Mouse (Mus musculus) naive thymus-derived CD4-positive, alpha-beta T cell, adult 2 months (primary cell): Measurements from ENCODE around the gene Gpr12.
"Not testable (repeated sequence)": the region's sequence is repeated elsewhere in the genome, so short reads cannot be mapped to it uniquely, and the experiment has no call there.

Experiments
- DNase-seq: peaks from one replicate; pipeline ENCODE4 v3.0.0-alpha.2; 2011; ENCODE audit warnings: low read depth

Gene Gpr12

DNA sequence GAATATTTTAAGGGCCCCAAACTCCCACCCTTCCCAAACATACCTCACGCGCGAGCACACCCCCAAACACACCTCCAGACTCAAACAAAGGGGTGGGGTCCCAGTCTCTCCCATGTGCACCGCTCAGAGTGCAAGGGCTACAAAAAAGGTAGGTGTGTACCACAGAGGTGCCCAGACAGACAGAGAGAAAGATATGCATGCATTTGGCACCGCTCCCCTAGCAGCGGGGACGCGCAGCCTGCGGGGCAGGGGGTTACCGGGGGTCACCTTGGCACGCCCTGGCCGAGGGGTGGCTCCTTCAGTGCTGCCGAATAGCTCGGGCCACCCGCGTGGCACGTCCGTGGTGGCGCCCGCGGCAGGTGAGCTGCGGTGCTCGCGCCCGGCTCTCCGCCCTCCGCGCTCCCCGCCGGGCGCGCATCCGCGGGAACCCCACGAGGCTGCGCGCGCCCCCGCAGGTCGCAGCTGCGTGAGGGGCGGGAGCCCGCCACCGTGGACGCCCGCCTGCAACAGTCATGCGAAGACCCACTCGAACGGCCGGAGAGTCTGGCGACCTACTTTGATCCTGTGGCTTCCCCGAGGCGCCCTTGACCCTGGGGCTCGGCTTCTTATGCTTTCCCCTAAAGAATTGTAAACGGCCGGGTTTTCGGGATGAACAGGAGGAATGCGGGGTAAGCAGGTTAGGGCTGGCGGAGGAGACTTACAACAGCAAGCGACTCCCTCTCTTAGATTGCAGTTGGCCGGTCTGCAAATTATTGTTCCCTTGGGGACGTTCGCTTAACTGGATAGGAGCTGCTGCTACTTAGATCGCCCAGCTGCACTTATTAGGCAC lies at the start of gene Gpr12:
Gpr12 (minus strand) TSS at position 762 of the 829 bp plus-strand sequence.
- no peak for DNase-seq

DNA sequence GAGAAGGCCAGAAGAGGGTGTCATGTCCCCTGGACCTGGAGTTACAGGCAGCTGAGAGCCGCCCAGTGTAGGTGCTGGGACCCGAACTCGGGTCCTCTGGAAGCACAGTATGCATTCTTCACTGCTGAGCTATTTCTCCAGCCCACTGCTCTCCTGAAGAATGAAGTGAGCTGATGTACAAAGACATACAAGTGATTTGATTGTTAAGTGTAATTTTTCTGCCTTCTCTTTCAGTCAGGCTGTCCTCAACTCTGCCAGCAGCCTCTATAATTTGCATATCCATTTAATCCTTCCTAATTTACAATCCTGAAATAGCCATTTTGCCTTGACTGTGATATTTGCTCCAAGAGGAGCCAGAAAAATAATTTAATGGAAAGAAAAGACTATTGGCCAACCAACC lies 46.6 kb upstream of the Gpr12 start:
- no peak for DNase-seq

- no peak for DNase-seq
Observed at GRCm38 (mm10) chr5:146630961-146631360, 45.9 kb upstream of the Gpr12 start.

DNA sequence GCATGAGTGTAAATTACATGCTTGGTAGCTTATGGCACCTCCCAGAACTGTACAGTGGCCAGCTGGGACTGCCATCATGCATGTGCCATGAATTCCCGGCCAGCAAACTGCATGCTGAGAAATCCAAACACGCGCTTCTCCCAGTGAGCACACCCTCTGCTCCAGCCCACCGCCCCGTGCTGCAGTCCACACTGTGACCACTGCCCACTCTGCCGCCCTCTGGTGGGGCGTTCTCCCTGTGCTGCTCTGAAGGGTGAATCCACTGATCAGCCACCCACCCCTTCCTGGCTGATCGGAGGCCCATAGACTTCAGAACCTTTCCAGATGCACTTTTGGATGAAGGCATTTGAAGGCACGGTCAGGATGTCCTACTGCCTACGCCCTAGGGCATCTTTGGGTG lies 44.6 kb upstream of the Gpr12 start:
- no peak for DNase-seq

DNA sequence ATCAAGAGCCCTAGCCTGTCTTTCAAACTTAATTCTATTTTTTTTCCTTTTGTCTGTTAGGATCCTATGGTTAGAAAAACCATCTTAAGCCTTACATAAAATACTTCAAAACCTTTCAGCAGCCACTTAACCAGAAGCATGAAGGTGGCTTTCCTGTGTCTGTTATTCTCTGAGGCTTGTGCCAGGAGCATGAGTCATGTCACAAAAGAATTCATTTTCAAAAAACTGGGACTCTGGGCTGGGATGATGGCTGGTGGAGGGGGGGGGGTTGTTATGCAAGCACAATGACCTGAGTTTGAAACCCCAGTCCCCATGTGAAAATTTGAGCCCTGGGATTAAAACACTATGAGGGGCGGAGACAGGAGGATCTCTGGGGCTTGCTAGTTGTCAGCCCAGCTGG lies 43.8 kb upstream of the Gpr12 start:
- DNase-seq, result no peak

- DNase-seq, result no peak
Observed at GRCm38 (mm10) chr5:146627901-146628300, 42.9 kb upstream of the Gpr12 start.

DNA sequence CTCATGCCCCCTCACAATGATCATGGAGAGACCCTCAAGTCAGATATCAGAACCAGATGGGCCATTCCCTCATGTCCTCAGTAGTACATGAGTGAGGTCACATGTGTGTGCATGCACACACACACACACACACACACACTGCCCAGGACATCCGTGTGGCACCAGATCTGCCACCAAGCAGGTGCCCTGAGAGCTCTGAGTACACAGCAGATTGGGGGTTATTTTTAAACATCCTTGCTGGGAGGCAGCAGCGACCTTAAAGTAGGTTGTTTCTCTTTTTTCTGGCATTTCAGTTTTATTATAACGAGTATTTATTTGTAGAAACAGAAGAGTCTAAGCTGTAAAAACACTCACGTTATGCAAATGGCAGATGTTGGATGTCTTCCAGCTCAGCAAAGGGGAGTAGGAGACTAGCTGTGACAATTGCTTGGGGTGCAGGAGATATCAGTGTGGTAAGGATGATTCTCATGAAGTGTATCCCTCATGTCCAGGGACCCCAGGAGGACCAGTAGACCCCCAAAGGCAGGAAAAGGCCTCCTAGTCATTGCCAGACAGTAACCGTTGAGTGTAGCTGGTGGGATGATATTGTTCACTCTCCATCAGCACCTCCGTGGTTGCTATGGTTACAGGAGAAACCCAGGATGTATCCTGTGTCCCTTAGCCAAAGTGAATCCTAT lies 40.7 kb upstream of the Gpr12 start:
- no peak for DNase-seq

DNA sequence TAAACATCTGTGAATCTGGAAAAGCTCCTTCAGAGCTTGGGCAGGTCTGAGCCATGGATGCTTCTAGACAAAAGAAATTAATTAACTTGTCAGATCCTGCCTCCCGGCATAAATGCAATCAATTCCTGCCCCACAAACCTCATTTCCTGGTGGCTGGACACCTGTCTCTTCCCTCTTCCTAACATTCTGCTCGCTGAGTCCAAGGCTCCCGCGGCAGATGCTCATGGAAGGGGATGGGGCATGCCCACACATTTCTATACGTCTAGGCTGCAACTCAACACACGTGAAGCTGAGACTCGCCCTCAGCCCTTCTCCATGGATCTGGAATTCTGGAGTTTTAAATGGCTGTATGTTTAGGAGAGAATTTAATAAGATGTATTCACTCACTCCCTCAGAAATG lies 26.8 kb upstream of the Gpr12 start:
- no peak for DNase-seq

- DNase-seq, result no peak
Observed at GRCm38 (mm10) chr5:146611009-146611408, 26.0 kb upstream of the Gpr12 start.

DNA sequence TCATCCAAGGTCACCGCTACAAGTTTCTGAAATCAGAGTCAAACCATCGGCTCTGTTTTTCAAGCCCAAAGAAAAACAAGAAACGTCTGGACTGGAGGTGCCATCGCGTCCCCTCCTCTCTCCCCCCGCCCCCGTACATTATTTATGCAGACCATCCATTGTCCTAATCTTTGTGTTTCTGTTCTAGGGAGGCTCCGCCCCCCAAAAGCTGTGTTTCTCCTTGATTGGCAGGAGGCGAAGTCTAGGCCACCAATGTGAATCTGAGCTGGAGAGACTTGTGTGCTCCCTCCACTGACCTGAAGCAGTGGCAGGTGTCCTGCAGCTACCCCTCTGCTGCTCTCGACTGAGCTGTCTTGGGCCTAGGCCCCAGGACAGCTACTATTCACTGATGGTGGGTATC lies 24.6 kb upstream of the Gpr12 start:
- no peak for DNase-seq

- no peak for DNase-seq
Observed at GRCm38 (mm10) chr5:146607816-146608215, 22.8 kb upstream of the Gpr12 start.

DNA sequence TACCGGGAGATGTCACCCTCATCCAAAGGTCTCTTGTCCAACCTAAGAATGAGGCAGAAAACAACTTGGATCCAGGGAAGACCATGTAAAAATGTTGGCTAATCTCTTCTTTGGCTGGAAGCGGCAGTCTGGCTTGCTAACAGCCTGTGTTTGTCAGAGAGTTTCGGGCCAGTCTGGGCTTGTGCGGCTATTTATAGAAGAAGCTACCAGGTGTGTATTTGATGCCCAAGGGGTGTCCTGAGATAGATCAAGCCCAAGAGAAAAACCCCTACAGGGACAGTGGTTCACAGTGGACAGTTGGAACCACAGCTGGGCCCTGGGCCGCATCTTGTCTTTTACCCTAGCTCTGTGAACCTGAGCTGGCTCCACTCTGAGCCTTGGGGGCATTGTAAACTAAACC lies 21.9 kb upstream of the Gpr12 start:
- DNase-seq, result no peak

DNA sequence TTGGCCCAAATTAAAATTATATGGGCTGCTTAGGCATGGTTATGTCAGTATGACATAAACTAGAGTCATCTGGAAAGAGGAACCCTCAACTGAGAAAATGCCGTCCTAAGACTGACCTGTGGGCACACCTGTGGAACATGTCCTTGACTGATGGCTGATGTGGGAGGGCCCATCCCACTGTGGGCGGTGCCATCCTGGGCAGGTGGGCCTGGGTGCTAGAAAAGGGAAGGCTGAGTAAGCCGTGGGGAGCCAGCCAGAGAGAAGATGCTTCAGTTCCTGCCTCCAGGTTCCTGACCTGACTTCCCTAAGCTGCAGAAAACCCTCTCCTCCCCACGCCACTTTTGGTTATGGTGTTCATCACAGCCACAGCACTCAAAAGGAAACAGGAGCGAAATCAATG lies 21.2 kb upstream of the Gpr12 start:
- DNase-seq, result no peak

DNA sequence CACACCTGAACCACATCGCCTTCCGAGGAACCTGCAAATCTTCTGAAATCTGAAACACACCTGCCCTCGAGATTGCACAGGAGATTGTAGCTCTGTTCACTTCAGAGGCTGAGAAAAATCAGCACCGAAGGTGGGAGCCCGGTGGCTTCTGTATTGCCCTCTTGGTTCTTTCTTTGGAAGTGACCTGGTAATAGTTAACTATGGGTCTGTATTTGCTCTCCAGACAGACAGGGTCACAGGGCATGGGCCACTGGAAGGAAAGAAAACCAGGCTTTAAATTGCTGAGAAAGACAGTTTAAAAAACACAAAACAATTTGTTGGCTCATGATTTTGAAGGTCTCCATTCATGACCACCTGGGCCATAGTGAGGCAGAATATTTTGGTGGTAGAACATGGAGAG lies 14.9 kb upstream of the Gpr12 start:
- no peak for DNase-seq

DNA sequence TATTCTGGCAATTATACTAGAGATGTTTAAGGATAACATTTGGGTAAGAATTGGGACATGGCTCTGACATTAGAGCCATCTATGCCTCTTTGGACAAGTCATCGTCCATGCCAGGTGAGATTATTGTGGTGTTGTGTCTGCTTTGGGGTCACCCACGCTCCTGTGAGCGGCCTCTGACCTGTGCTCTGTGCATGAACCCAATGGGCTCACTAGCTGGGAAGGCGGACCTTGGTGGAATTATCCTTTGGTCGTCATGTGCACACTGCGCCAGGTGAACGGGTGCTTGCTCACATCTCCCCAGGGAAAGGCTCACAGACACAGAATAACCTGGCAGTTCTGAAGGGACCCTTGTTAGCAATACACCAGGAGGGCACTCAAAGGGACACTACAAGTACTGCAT lies 14.2 kb upstream of the Gpr12 start:
- not testable (repeated sequence) for DNase-seq

- no peak for DNase-seq
Observed at GRCm38 (mm10) chr5:146598215-146599119, 13.4 kb upstream of the Gpr12 start.

DNA sequence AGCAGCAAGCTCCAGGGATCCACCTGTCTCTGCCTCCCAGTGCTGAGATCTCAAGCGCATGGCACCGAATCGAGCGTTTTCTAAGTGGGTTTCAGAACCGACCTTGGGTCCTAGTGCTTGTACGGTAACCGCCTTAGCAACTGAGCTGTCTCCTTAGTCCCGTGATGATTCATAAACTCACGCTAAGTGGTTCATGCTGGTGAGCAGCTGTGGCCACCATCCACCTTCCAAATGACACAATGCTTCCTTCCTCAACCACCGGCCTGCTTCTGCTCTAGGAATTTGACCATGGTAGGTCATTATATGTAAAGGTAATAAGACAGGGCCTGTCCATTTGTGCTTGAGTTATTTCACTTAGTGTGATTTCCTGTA lies 12.4 kb upstream of the Gpr12 start:
- no peak for DNase-seq

- no peak for DNase-seq
Observed at GRCm38 (mm10) chr5:146596612-146597502, 11.8 kb upstream of the Gpr12 start.

DNA sequence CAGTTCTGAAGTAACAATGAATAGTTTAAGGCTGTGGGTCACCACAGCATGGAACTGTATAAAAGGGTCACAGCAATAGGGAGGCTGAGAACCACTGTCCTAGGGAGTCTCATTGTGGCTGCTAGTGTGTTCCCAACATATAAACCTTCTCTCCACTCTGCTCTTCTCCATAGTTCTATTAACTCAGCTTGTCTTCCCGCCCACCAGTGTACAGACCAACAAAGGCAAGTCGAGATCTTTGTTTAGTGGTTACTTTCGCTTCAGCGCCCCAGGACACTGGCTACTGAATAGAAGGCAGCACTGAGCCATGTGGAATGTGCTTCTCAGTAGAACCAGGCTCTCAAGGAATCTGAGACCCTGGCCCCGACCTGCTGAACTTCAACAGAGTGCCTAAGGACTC lies 7.5 kb upstream of the Gpr12 start:
- no peak for DNase-seq

DNA sequence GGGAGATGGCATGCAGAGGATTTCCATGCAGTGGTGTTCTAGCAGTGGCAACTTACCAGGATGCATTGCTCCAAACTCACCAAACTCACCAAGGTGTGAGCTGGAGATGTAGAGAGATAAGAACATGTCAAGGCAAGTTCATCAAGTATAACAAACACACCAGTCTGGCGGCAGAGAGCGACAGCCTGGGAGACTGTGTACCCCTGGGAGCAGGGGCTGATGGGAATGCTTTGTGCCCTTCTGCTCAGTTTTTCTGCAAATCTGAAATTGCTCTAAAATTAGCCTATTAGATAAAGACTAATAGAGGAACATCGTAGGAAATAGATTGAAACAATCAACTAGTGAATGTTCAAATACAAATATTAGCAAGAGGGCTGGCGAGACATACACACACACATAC lies 6.6 kb upstream of the Gpr12 start:
- no peak for DNase-seq

DNA sequence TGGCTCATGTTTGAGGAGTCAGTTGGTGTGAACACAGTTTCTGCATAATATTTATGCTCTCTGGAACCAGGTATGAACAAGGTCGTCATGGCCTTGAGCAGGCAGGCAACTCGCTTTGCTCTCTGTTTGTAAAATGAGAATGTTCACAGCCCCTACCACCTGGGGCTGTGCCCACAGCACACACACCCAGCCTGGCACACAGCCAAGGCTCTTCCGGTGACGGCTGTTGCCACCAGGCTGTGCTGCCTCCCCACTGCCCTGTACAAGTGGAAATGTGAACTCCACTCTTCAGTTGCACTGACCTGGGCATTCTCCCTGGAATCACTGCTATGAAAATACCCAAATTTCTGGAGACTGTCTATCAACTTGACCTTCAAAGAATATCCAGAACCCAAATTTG lies 5.9 kb upstream of the Gpr12 start:
- no peak for DNase-seq
